Mouse (Mus musculus) liver, adult 2 months (tissue): Measurements from ENCODE around the gene Ifit3.

ENCODE experiments used
- CTCF ChIP-seq: fragments of 200-500 bp; IDR thresholded peaks from 2 replicates; pipeline ENCODE4 v1.5.1; 2011; ENCODE audit warnings: low read depth, low read length, control low read depth
- POLR2A ChIP-seq: fragments of 200-500 bp; IDR thresholded peaks from 2 replicates; pipeline ENCODE4 v1.6.1; 2011; ENCODE audit warnings: low read length, control low read depth; ENCODE audit not compliant: insufficient read depth; ENCODE audit errors: extremely low read depth

DNA sequence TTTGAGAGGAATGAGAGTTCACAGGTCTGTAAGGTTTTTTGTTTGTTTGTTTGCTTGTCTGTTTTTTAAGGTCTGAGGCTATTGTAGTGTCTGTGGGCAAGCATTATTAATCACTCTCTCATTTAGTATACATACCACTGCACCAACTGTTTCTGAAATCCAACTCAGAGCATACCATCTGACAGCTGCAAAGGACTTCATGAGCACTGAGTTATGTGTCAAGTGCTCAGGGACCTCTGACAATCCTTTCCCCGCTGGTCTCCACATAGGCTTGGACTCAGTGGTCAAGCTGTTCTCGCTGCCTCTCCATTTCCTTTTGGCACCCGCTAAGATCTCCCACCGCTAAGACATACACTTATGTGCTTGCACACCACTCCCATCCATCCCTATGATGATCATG, 37.1 kb upstream of the Ifit3 start:
- TF ChIP-seq CTCF (no peak), POLR2A (no peak)
